ENCODE assay signal across 1 mouse cellular context in genomic region chr8:90876213-90876721, GRCm38 (mm10).
TF ChIP-seq lines count a peak whose summit lies in the region.

No protein-coding gene starts in this region.

TF ChIP-seq in MEL, 35 proteins besides CTCF, POLR2A, EP300 and RAD21 (continued from another document):
- TF ChIP-seq NELFE (IDR thresholded peaks at IDR 0.05; ENCODE audit: low read depth, low read length), result no peak
